Mouse (Mus musculus): ENCODE measurements around the gene Abcb10.

Gene Abcb10

GRCm38 (mm10) chr8:123980239-123980638 is 2.7 kb downstream of the Abcb10 start:
- no peak for DNase-seq (ENCODE audit: low read depth)

GRCm38 (mm10) chr8:123978926-123979325 is 4.0 kb downstream of the Abcb10 start:
- no peak for DNase-seq (ENCODE audit: low read depth)

- DNase-seq (ENCODE audit: low read depth): peak; percentile 29
Observed at GRCm38 (mm10) chr8:123978166-123978838, 4.6 kb downstream of the Abcb10 start.

GRCm38 (mm10) chr8:123977499-123977898 is 5.4 kb downstream of the Abcb10 start:
- DNase-seq (ENCODE audit: low read depth): no peak

- no peak for DNase-seq (ENCODE audit: low read depth)
Observed at GRCm38 (mm10) chr8:123973495-123973894, 9.4 kb downstream of the Abcb10 start.

GRCm38 (mm10) chr8:123966896-123967295 is 16.0 kb downstream of the Abcb10 start:
- peak; percentile 28 for DNase-seq (ENCODE audit: low read depth)

- no peak for DNase-seq (ENCODE audit: low read depth)
Observed at GRCm38 (mm10) chr8:123961371-123961770, 21.6 kb downstream of the Abcb10 start.

GRCm38 (mm10) chr8:123960556-123960955 is 22.4 kb downstream of the Abcb10 start:
- peak; percentile 14 for DNase-seq (ENCODE audit: low read depth)

GRCm38 (mm10) chr8:123960056-123960455 is 22.9 kb downstream of the Abcb10 start:
- no peak for DNase-seq (ENCODE audit: low read depth)

GRCm38 (mm10) chr8:123959473-123959872 is 23.4 kb downstream of the Abcb10 start:
- no peak for DNase-seq (ENCODE audit: low read depth)

- DNase-seq (ENCODE audit: low read depth): no peak
Observed at GRCm38 (mm10) chr8:123958130-123958529, 24.8 kb downstream of the Abcb10 start.

GRCm38 (mm10) chr8:123954246-123954645 is 28.7 kb downstream of the Abcb10 start:
- DNase-seq (ENCODE audit: low read depth): no peak

- DNase-seq (ENCODE audit: low read depth): no peak
Observed at GRCm38 (mm10) chr8:123953686-123954085, 29.2 kb downstream of the Abcb10 start.

GRCm38 (mm10) chr8:123950077-123950802 is 32.7 kb downstream of the Abcb10 start:
- peak; percentile 84 for DNase-seq (ENCODE audit: low read depth)

- no peak for DNase-seq (ENCODE audit: low read depth)
Observed at GRCm38 (mm10) chr8:123949686-123949986, 33.3 kb downstream of the Abcb10 start.

GRCm38 (mm10) chr8:123948942-123949685 is 33.8 kb downstream of the Abcb10 start, which contains the start of gene Nup133:
Gene Nup133 (minus strand): TSS chr8:123949265.
- DNase-seq (ENCODE audit: low read depth): peak; percentile 100

- DNase-seq (ENCODE audit: low read depth): no peak
Observed at GRCm38 (mm10) chr8:123929026-123929425, 53.9 kb downstream of the Abcb10 start.

- no peak for DNase-seq (ENCODE audit: low read depth)
Observed at GRCm38 (mm10) chr8:123925671-123926070, 57.3 kb downstream of the Abcb10 start.

GRCm38 (mm10) chr8:123924719-123925118 is 58.2 kb downstream of the Abcb10 start:
- peak; percentile 97 for DNase-seq (ENCODE audit: low read depth)

GRCm38 (mm10) chr8:123914635-123915034 is 68.3 kb downstream of the Abcb10 start:
- DNase-seq (ENCODE audit: low read depth): no peak

- DNase-seq (ENCODE audit: low read depth): peak; percentile 69
Observed at GRCm38 (mm10) chr8:123912265-123912664, 70.7 kb downstream of the Abcb10 start.

- DNase-seq (ENCODE audit: low read depth): no peak
Observed at GRCm38 (mm10) chr8:123907604-123908003, 75.3 kb downstream of the Abcb10 start.

GRCm38 (mm10) chr8:123902653-123903052 is 80.3 kb downstream of the Abcb10 start:
- no peak for DNase-seq (ENCODE audit: low read depth)

Measured in NIH3T3 (cell line).